Comparison of ENCODE assay signal across 8 mouse cellular contexts in the genomic region with DNA sequence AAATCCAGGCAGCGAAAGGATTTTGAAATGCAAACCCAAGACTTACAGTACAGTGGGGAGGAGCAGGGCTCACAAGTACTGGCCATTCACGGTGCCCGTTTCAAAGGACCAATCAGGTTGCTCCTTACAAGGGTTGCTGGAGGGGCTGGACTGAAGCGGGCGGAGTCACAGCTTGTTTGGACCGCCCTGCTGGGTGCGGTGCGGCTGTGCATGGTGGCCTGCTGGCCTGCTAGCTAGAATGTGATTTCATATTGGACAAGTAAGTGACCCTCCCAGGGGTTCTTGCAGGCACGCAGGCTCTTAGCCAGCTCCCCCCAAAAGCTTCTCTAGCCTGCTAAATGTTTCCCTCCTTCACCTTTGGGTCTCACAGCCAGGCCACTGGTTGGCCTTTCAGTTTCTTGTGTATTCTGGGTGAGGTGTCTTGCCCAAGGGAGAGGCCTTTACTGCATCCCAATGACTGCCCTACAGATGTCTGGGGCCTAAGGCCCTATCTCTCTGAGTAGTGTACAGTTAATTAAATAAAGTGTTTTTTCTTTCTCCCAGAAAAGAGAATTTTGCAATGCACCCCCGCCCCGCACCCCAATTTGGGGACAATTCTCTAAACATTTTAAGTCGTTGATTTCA. TPM values are rescaled to one million over a fixed set of nuclear protein-coding genes. Genes with fewer than 3 reads are reported as not detected.
A peak's percentile ranks its signal among the peaks of the same experiment; 100 is the strongest.
DNase-seq lines count a peak whose midpoint lies in the region; TF ChIP-seq lines count a peak whose summit lies in the region.

Gene Fggy (plus strand): TSS at position 175 of the 624 bp plus-strand sequence.

- peak within 1 kb of the TSS; percentile 67 for H3K4me3 ChIP-seq in left cerebral cortex, adult 2 months
- peak within 1 kb of the TSS; percentile 51 for H3K4me3 ChIP-seq in macrophage (ENCODE audit: inconsistent target)

- TF ChIP-seq CTCF in left cerebral cortex, adult 2 months (IDR thresholded peaks at IDR 0.05): peak; percentile 37

- H3K79me2 ChIP-seq in macrophage (ENCODE audit: inconsistent target): no peaks in the 10 kb centered on the region; the same call in 1 of the 2 replicates

- no peaks in the 10 kb centered on the region for H3K36me3 ChIP-seq in macrophage (ENCODE audit: inconsistent target)

- intact Hi-C loops in left cerebral cortex, adult 2 months (cut with DNase I): loop anchor here (1.0 kb wide), 1 partner anchor 504 kb away; no protein-coding TSS in a partner anchor

- H3K27ac ChIP-seq in left cerebral cortex, adult 2 months: peak within 1 kb of the TSS; percentile 91
- H3K27ac ChIP-seq in macrophage: peak within 1 kb of the TSS; percentile 63

- 20% methylated on average over 12 of the region's 12 CpGs for WGBS in macrophage (ENCODE audit: missing documents)

- peak; percentile 97 for DNase-seq in adrenal gland, adult 18-20 months (ENCODE audit: low spot score in 2 of 2)
- peak; percentile 98 for DNase-seq in embryo, embryonic 10.5 days (ENCODE audit: low spot score)
- peak; percentile 95 for DNase-seq in gastrocnemius, postnatal 10 days
- DNase-seq in hindlimb bud, embryonic 11.5 days (ENCODE audit: extremely low spot score, low read depth, low spot score): peak; percentile 89
- DNase-seq in left cerebral cortex, adult 2 months (ENCODE audit: extremely low spot score in 1 of 2, low spot score in 2 of 2): peak; percentile 96 to 99
- peak; percentile 94 for DNase-seq in retina, postnatal 7 days (ENCODE audit: low read depth, low spot score)
- DNase-seq in urinary bladder, adult 18-20 months (ENCODE audit: low spot score in 2 of 2): peak; percentile 96

RNA-seq across cellular contexts. Expression of gene Fggy, which starts in this region (rescaled TPM):
- 10 to 100 TPM; 37.6 to 72.7 TPM for total RNA-seq in adrenal gland, adult 18-20 months (2021)
- total RNA-seq in gastrocnemius, postnatal 10 days (2021): 10 to 100 TPM in 1 of 2 experiments, 1 to 10 TPM in 1; 9.3 to 11.0 TPM
- 10 to 100 TPM; 15.7 to 18.3 TPM for total RNA-seq in left cerebral cortex, adult 2 months (2021)
- 100 to 1,000 TPM in 21 of 26 experiments, 10 to 100 TPM in 5; 48.8 to 146 (median 117) TPM for total RNA-seq in macrophage (2018; cell fraction: chromatin; rRNA removed)
- 10 to 100 TPM; 16.6 to 29.1 (median 20.3) TPM for total RNA-seq in macrophage (2018; cell fraction: cytosol; rRNA removed)
- 100 to 1,000 TPM in 1 of 26 experiments, 10 to 100 TPM in 25; 27.4 to 100 (median 59.3) TPM for total RNA-seq in macrophage (2018; cell fraction: nucleus; rRNA removed)
- 15.2 to 21.1 TPM (median 15.7 TPM) in 3 replicates for polyA plus RNA-seq in macrophage (2018)

Comparison
In these comparisons a context has a peak if more than half of its experiments do, and no peak if none do; other contexts are left out.
1. Peak in every context shown above with its lines: DNase-seq, H3K4me3 ChIP-seq and H3K27ac ChIP-seq.